Mouse (Mus musculus) forebrain, embryonic 11.5 days (tissue): ENCODE data around the gene Trpm3. TPM values are rescaled to one million over a fixed set of nuclear protein-coding genes. Genes with fewer than 3 reads are reported as not detected.

ENCODE experiments used
- ATAC-seq: fragments of 200-750 bp; cut with Nextera tagmentation; replicated peaks from 2 replicates; pipeline ENCODE4 v1.8.0; 2017; ENCODE audit warnings: moderate TSS enrichment; ENCODE audit not compliant: low FRiP score
- DNase-seq: peaks from one replicate; pipeline ENCODE4 v3.0.0-alpha.2; 2017; ENCODE audit warnings: low spot score
- H3K27ac ChIP-seq: fragments of 300-500 bp; sonication (generic); 2 replicates; pipeline ENCODE4 v1.5.1; 2014; ENCODE audit warnings: low read depth, low read length
- H3K27me3 ChIP-seq: fragments of 300-500 bp; sonication (generic); 2 replicates; pipeline ENCODE4 v1.6.1; 2014; ENCODE audit warnings: mild to moderate bottlenecking, low read length, mixed read lengths; ENCODE audit not compliant: control insufficient read depth, insufficient read depth
- H3K36me3 ChIP-seq: fragments of 300-500 bp; sonication (generic); 2 replicates; pipeline ENCODE4 v1.6.1; 2014; ENCODE audit warnings: mild to moderate bottlenecking, low read length, moderate library complexity, mixed read lengths; ENCODE audit not compliant: control insufficient read depth, insufficient read depth
- H3K4me1 ChIP-seq: fragments of 300-500 bp; sonication (generic); replicated peaks from 2 replicates; pipeline ENCODE4 v1.6.1; 2014; ENCODE audit warnings: low read length, mixed read lengths; ENCODE audit not compliant: control insufficient read depth, insufficient read depth
- H3K4me2 ChIP-seq: fragments of 300-500 bp; sonication (generic); 2 replicates; pipeline ENCODE4 v1.6.1; 2014; ENCODE audit warnings: low read depth, mild to moderate bottlenecking, low read length, moderate library complexity, mixed read lengths; ENCODE audit not compliant: severe bottlenecking
- H3K4me3 ChIP-seq: fragments of 300-500 bp; sonication (generic); 2 replicates; pipeline ENCODE4 v1.5.1; 2014; ENCODE audit warnings: low read depth, low read length
- H3K9ac ChIP-seq: fragments of 300-500 bp; sonication (generic); 2 replicates; pipeline ENCODE4 v1.6.1; 2014; ENCODE audit warnings: low read length
- H3K9me3 ChIP-seq: fragments of 300-500 bp; sonication (generic); 2 replicates; pipeline ENCODE4 v1.6.1; 2016; ENCODE audit warnings: low read length, mixed read lengths; ENCODE audit not compliant: control insufficient read depth
- WGBS: fragments of 180-500 bp; shearing (Covaris S2); extraction: QIAGEN DNeasy Blood & Tissue Kit; methylation state at CpG from one replicate; pipeline ENCODE4 v1.1.7; 2014; 5-methylcytosine and 5-hydroxymethylcytosine counted together
- polyA plus RNA-seq: library from polyadenylated mRNA; unstranded; fragments of >200 nt; fragmentation: Nextera tagmentation; extraction: Ambion mirVana; gene quantifications from 2 replicates; pipeline ENCODE4 v1.2.1, GENCODE M21; 2014

Gene Trpm3
- polyA plus RNA-seq, 1 experiment from 2014 or later = 9.2 TPM

GRCm38 (mm10) chr19:22572396-22572795 lies 433.6 kb downstream of the Trpm3 start:
- ATAC-seq (no peak), DNase-seq (no peak)
- no peak overlapping the region for H3K4me2 ChIP-seq
- no peak overlapping the region for H3K4me3 ChIP-seq
- no peak overlapping the region for H3K9ac ChIP-seq
- H3K9me3 ChIP-seq = no peaks in the 10 kb centered on the region
- WGBS = 68% methylated on average over 11 of the region's 11 CpGs
- H3K36me3 ChIP-seq = no peaks in the 10 kb centered on the region
- no peaks in the 10 kb centered on the region for H3K4me1 ChIP-seq
- H3K27me3 ChIP-seq = no peaks in the 10 kb centered on the region
- no peak overlapping the region for H3K27ac ChIP-seq

- Histone ChIP-seq H3K27me3 (no peaks in the 10 kb centered on the region), H3K9ac (no peak overlapping the region), H3K4me1 (no peaks in the 10 kb centered on the region), H3K4me3 (no peak overlapping the region), H3K4me2 (no peak overlapping the region), H3K27ac (no peak overlapping the region), H3K36me3 (no peaks in the 10 kb centered on the region), H3K9me3 (no peaks in the 10 kb centered on the region)
- no peak for DNase-seq
- 91% methylated on average over 2 of the region's 2 CpGs for WGBS
- ATAC-seq = no peak
Measured at GRCm38 (mm10) chr19:22572849-22573248, 434.0 kb downstream of the Trpm3 start.

- DNase-seq (no peak), ATAC-seq (no peak)
- Histone ChIP-seq H3K9ac (no peak overlapping the region), H3K27ac (no peak overlapping the region), H3K27me3 (no peaks in the 10 kb centered on the region), H3K9me3 (no peaks in the 10 kb centered on the region), H3K4me3 (no peak overlapping the region), H3K36me3 (no peaks in the 10 kb centered on the region), H3K4me2 (no peak overlapping the region), H3K4me1 (no peaks in the 10 kb centered on the region)
- 78% methylated on average over 4 of the region's 4 CpGs for WGBS
Measured at GRCm38 (mm10) chr19:22582120-22582745, 443.4 kb downstream of the Trpm3 start.

- Histone ChIP-seq H3K36me3 (no peaks in the 10 kb centered on the region), H3K9me3 (no peaks in the 10 kb centered on the region), H3K4me1 (no peaks in the 10 kb centered on the region), H3K4me2 (no peak overlapping the region), H3K27me3 (peaks cover 22% of the 10 kb centered on the region), H3K27ac (no peak overlapping the region), H3K4me3 (no peak overlapping the region), H3K9ac (no peak overlapping the region)
- no peak for DNase-seq
- WGBS = 83% methylated on average over 3 of the region's 3 CpGs
- ATAC-seq = no peak
Measured at GRCm38 (mm10) chr19:22594492-22594891, 455.6 kb downstream of the Trpm3 start.

- WGBS = 7% methylated on average over 2 of the region's 2 CpGs
- H3K9me3 ChIP-seq = no peaks in the 10 kb centered on the region
Measured at GRCm38 (mm10) chr19:22595246-22595645, 456.4 kb downstream of the Trpm3 start.

GRCm38 (mm10) chr19:22596715-22597114 lies 457.9 kb downstream of the Trpm3 start:
- Histone ChIP-seq H3K4me3 (no peak overlapping the region), H3K36me3 (no peaks in the 10 kb centered on the region), H3K4me1 (no peaks in the 10 kb centered on the region), H3K27ac (no peak overlapping the region), H3K9ac (no peak overlapping the region), H3K27me3 (peaks cover 20% of the 10 kb centered on the region), H3K9me3 (no peaks in the 10 kb centered on the region), H3K4me2 (no peak overlapping the region)
- DNase-seq = no peak
- ATAC-seq = no peak
- WGBS = 56% methylated on average over 3 of the region's 3 CpGs

More at GRCm38 (mm10) chr19:22595246-22595645, 456.4 kb downstream of the Trpm3 start:
- H3K4me3 ChIP-seq = no peak overlapping the region
- peak; percentile 85 for ATAC-seq
- H3K27me3 ChIP-seq = peaks cover 22% of the 10 kb centered on the region
- no peak overlapping the region for H3K27ac ChIP-seq
- H3K4me1 ChIP-seq = no peaks in the 10 kb centered on the region
- H3K4me2 ChIP-seq = no peak overlapping the region
- no peaks in the 10 kb centered on the region for H3K36me3 ChIP-seq
- DNase-seq = no peak
- no peak overlapping the region for H3K9ac ChIP-seq

- DNase-seq (no peak), ATAC-seq (no peak)
- no peaks in the 10 kb centered on the region for H3K36me3 ChIP-seq
- H3K4me3 ChIP-seq = no peak overlapping the region
- 0 out of 2 replicates have a peak, but pooled peaks cover 1% of the 10 kb centered on the region for H3K27me3 ChIP-seq
- H3K4me2 ChIP-seq = no peak overlapping the region
- no peak overlapping the region for H3K9ac ChIP-seq
- WGBS = 35% methylated on average over 4 of the region's 4 CpGs
- H3K9me3 ChIP-seq = no peaks in the 10 kb centered on the region
- no peaks in the 10 kb centered on the region for H3K4me1 ChIP-seq
- H3K27ac ChIP-seq = no peak overlapping the region
Measured at GRCm38 (mm10) chr19:22604322-22604721, 465.5 kb downstream of the Trpm3 start.

- H3K27ac ChIP-seq = no peak overlapping the region
- H3K4me2 ChIP-seq = no peak overlapping the region
- no peaks in the 10 kb centered on the region for H3K27me3 ChIP-seq
- DNase-seq = no peak
- H3K9ac ChIP-seq = no peak overlapping the region
- H3K9me3 ChIP-seq = no peaks in the 10 kb centered on the region
- 71% methylated on average over 5 of the region's 5 CpGs for WGBS
- no peak overlapping the region for H3K4me3 ChIP-seq
- no peak for ATAC-seq
- no peaks in the 10 kb centered on the region for H3K36me3 ChIP-seq
- H3K4me1 ChIP-seq = no peaks in the 10 kb centered on the region
Measured at GRCm38 (mm10) chr19:22607985-22608684, 469.3 kb downstream of the Trpm3 start.

GRCm38 (mm10) chr19:22611621-22612020 lies 472.8 kb downstream of the Trpm3 start:
- Histone ChIP-seq H3K36me3 (no peaks in the 10 kb centered on the region), H3K9me3 (no peaks in the 10 kb centered on the region), H3K4me3 (no peak overlapping the region), H3K4me2 (no peak overlapping the region), H3K27me3 (no peaks in the 10 kb centered on the region), H3K4me1 (no peaks in the 10 kb centered on the region), H3K9ac (no peak overlapping the region), H3K27ac (no peak overlapping the region)
- DNase-seq = no peak
- no peak for ATAC-seq
- WGBS = 81% methylated on average over 2 of the region's 2 CpGs
